Mouse (Mus musculus) midbrain, embryonic 10.5 days (tissue): ENCODE measurements around the gene Zfp629. TPM values are rescaled to one million over a fixed set of nuclear protein-coding genes. Genes with fewer than 3 reads are reported as not detected.
"Not testable (repeated sequence)": the region's sequence is repeated elsewhere in the genome, so short reads cannot be mapped to it uniquely, and the experiment has no call there.

ENCODE experiments used
- DNase-seq: peaks from one replicate; pipeline ENCODE4 v3.0.0-alpha.2; 2017; ENCODE audit warnings: low spot score
- H3K27ac ChIP-seq: fragments of 300-500 bp; sonication (generic); replicated peaks from 2 replicates; pipeline ENCODE4 v1.5.1; 2016; ENCODE audit warnings: mild to moderate bottlenecking
- H3K27me3 ChIP-seq: fragments of 300-500 bp; sonication (generic); 2 replicates; pipeline ENCODE4 v1.6.1; 2016; ENCODE audit warnings: low read depth, mild to moderate bottlenecking; ENCODE audit not compliant: poor library complexity, severe bottlenecking
- H3K36me3 ChIP-seq: fragments of 300-500 bp; sonication (generic); 2 replicates; pipeline ENCODE4 v1.6.1; 2016; ENCODE audit warnings: mild to moderate bottlenecking, moderate library complexity
- H3K4me1 ChIP-seq: fragments of 300-500 bp; sonication (generic); 2 replicates; pipeline ENCODE4 v1.6.1; 2016
- H3K4me3 ChIP-seq: fragments of 300-500 bp; sonication (generic); 2 replicates; pipeline ENCODE4 v1.5.1; 2016; ENCODE audit warnings: mild to moderate bottlenecking, moderate library complexity
- H3K9me3 ChIP-seq: fragments of 300-500 bp; sonication (generic); replicated peaks from 2 replicates; pipeline ENCODE4 v1.6.1; 2016; ENCODE audit warnings: mild to moderate bottlenecking
- WGBS: fragments of 180-500 bp; shearing (Covaris S2); methylation state at CpG from one replicate; pipeline ENCODE4 v1.1.7; 2016; 5-methylcytosine and 5-hydroxymethylcytosine counted together
- polyA plus RNA-seq: library from polyadenylated mRNA; unstranded; fragments of >200 nt; fragmentation: Nextera tagmentation; extraction: Ambion mirVana; gene quantifications from 2 replicates; pipeline ENCODE4 v1.2.1, GENCODE M21; 2016

Zfp629 gene
- polyA plus RNA-seq: 32.2 and 37.1 TPM in 2 replicates

DNA sequence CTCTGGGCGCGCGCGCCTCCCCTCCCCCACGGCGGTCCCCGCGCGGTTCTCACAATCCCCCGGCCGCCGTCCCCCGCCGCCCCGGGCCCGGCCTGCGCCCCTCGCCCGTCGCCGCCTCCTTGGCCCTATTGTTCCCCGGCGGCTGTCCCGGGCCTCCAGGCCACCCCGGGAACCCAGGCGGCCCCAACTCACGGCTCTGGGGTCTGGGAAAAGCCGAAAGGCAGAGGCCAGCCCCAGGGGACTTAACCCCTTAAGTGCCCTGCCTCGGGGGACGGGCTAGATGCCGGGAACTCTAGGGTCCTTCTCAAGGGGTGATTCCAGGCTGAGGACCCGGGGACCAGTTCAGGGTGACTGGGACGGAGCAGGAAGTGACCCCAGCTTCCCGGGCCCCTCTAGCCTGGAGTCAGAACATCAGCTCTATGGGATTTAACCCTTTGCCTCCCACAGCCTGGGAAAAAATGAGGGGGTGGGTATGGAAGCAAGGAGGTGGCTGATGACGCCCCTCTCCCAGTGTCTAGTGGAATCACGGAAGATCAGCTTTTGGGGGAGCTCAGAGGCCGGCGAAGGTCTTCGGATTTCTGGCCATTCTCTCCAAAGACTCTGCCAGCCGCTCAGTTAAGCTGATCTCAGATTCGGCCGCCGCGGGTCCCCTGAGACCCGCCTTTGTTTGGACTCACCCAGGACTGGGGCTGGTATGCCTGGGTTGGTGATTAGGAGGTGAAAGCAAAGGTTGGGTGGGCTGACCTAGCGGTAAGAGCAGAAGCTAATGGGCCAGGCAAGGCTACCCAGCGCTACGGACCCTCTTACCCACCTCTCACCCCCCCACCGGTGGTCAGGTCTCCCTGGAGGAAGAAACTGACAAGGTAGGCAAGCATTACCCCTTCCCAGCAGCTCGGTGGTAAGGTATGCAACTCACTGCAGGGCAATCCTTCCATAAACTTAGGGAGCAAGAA is at the start of gene Zfp629:
Gene Zfp629, minus strand, starts transcription at position 907 of the 953 bp plus-strand sequence.
- Histone ChIP-seq H3K27ac (peak within 1 kb of the TSS; percentile 96), H3K9me3 (peaks cover 5% of the 10 kb centered on the region; the same call in 1 of the 2 replicates), H3K4me3 (peak within 1 kb of the TSS; percentile 88), H3K36me3 (peaks cover 38% of the 10 kb centered on the region), H3K4me1 (peaks cover 31% of the 10 kb centered on the region), H3K27me3 (no peaks in the 10 kb centered on the region)
- WGBS: under 1% methylated on average over 47 of the region's 50 CpGs
- peak; percentile 90 for DNase-seq

DNA sequence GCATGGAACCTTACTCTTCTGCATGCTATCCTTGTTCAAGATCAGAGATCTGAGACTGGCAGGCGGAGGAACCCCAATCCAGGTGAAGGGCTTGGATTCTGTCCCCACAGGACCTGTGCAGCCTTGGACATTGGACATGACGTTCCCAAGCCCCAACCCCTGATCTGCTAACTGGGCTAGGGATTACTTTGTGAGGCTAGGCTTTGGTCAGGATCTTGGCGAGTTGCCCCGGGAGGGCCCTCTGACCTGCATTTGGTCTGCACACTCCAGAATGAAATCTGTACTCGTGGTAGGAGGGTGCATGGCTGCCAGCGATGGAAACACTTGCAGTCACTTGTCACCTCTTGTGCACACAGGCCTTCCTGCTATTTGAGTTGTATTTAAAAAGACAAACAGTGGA is 47.3 kb upstream of the Zfp629 start:
- peaks cover 24% of the 10 kb centered on the region for H3K36me3 ChIP-seq
- H3K4me1 ChIP-seq: no peaks in the 10 kb centered on the region
- H3K27me3 ChIP-seq: no peaks in the 10 kb centered on the region
- H3K9me3 ChIP-seq: no peaks in the 10 kb centered on the region
- no peak overlapping the region for H3K4me3 ChIP-seq
- DNase-seq: no peak
- no peak overlapping the region for H3K27ac ChIP-seq
- 88% methylated on average over 6 of the region's 6 CpGs for WGBS

DNA sequence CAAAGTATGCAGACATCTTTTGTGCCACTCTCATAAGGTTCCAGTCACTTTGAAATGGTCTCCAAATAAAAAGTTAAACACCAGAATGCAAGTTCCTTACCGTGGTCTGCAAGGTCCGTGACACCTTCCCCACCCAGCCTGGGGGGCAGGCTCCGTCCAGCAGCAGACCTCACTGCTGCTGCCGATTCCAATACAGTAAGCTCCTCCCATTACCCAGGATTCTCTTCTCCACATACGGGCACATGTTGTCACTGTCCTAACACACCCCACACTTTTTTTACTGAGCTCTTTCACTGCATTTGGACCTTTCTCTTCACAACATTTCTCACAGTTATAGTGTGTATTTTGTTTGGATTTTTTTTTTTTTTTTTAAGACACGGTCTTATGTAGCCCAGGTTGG is 46.2 kb upstream of the Zfp629 start:
- no peak overlapping the region for H3K27ac ChIP-seq
- peaks cover 24% of the 10 kb centered on the region for H3K36me3 ChIP-seq
- WGBS: 83% methylated on average over 6 of the region's 6 CpGs
- H3K4me3 ChIP-seq: no peak overlapping the region
- no peaks in the 10 kb centered on the region for H3K4me1 ChIP-seq
- no peaks in the 10 kb centered on the region for H3K27me3 ChIP-seq
- no peak for DNase-seq
- no peaks in the 10 kb centered on the region for H3K9me3 ChIP-seq

DNA sequence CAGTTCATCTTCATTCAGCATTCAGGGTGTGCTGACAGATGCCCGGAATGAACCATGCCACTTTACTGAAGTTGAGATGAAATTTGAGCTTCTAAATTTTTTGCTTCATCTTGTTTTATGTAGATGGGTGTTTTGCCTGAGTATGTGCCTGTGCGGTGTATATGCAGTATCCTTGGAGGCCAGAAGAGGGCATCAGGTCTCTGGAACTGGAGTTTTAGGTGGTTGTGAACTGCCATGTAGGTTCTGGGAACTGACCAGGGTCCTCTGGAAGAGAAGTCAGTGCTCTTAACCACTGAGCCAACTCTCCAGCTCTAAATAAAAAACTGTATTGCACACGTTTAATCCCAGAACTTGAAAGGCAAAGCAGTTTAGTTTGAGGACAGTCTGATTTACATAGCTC is 45.3 kb upstream of the Zfp629 start:
- no peaks in the 10 kb centered on the region for H3K27me3 ChIP-seq
- H3K9me3 ChIP-seq: no peaks in the 10 kb centered on the region
- H3K4me1 ChIP-seq: no peaks in the 10 kb centered on the region
- WGBS: 89% methylated on average over 3 of the region's 3 CpGs
- H3K27ac ChIP-seq: no peak overlapping the region
- H3K4me3 ChIP-seq: no peak overlapping the region
- DNase-seq: no peak
- H3K36me3 ChIP-seq: peaks cover 15% of the 10 kb centered on the region

DNA sequence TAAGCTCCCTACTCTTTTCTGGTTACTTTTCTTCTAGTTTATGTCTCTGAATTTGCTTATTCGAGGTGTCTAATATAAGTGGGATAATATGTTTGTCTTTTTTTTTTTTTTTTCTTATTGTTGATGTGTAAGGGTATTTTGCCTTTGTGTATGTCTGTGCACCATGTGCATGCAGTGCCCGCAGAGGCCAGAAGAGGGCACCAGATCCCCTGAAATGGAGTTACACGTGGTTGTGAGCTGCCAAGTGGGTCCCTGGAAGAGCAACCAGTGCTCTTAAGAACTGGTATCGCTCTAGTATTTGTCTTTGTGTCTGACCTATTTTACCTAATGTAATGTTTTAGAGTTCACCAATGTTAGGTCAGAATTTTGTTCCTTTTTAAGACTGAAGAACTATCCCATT is 41.3 kb upstream of the Zfp629 start:
- H3K36me3 ChIP-seq: 0 out of 2 replicates have a peak, but pooled peaks cover 6% of the 10 kb centered on the region
- peaks cover 5% of the 10 kb centered on the region; the same call in 1 of the 2 replicates for H3K4me1 ChIP-seq
- H3K4me3 ChIP-seq: no peak overlapping the region
- peak; percentile 68 for DNase-seq
- no peaks in the 10 kb centered on the region for H3K27me3 ChIP-seq
- no peaks in the 10 kb centered on the region for H3K9me3 ChIP-seq
- no peak overlapping the region for H3K27ac ChIP-seq
- 34% methylated on average over 4 of the region's 4 CpGs for WGBS

DNA sequence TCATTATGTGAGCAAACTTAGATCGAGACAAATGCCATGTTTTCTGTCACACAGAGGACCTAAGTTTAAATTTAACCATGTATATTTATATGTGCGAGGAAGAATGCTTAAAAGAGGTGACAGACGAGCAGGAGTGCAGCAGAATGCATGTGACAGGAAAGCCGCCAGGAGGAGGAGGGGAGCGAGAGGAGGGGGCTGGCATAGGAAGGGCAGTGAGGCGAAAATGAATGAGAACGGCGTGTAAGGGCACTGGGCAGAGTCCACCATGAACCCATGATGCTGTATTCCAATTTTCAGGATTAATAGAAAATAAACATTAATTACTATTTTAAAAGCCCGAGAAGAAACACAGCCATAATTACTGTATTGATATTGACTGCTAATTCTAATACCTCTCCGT is 38.7 kb upstream of the Zfp629 start:
- no peaks in the 10 kb centered on the region for H3K9me3 ChIP-seq
- peaks cover 8% of the 10 kb centered on the region; the same call in 1 of the 2 replicates for H3K4me1 ChIP-seq
- H3K27me3 ChIP-seq: no peaks in the 10 kb centered on the region
- H3K27ac ChIP-seq: no peak overlapping the region
- no peak overlapping the region for H3K4me3 ChIP-seq
- no peaks in the 10 kb centered on the region for H3K36me3 ChIP-seq
- DNase-seq: no peak
- 84% methylated on average over 10 of the region's 10 CpGs for WGBS

DNA sequence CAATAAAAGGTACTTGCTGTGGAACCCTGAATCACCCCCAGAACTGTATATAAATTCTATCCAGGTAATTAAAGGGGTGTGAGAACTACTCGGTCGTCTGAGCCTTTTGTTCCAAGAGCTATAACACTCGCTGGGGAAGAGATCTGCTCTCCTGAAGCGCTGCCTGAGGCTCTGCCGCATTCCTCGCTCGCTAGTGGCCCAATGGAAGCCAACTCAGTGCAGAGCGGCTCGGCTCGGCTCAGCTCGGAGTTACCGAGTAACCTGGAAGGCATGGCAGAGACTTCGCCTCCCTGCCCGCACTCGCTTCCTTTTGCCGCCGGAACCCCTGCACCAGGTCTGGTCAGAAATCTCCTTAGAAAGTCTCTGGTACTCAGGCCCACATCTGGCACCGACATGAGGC is 36.5 kb upstream of the Zfp629 start:
- Histone ChIP-seq H3K36me3 (no peaks in the 10 kb centered on the region), H3K27me3 (no peaks in the 10 kb centered on the region), H3K27ac (0 out of 2 replicates have a peak overlapping the region, but pooled peaks have one; percentile 23), H3K4me3 (peak overlapping the region; percentile 18; the same call in 1 of the 2 replicates), H3K4me1 (peaks cover 8% of the 10 kb centered on the region; the same call in 1 of the 2 replicates), H3K9me3 (no peaks in the 10 kb centered on the region)
- 28% methylated on average over 18 of the region's 18 CpGs for WGBS
- DNase-seq: peak; percentile 25

DNA sequence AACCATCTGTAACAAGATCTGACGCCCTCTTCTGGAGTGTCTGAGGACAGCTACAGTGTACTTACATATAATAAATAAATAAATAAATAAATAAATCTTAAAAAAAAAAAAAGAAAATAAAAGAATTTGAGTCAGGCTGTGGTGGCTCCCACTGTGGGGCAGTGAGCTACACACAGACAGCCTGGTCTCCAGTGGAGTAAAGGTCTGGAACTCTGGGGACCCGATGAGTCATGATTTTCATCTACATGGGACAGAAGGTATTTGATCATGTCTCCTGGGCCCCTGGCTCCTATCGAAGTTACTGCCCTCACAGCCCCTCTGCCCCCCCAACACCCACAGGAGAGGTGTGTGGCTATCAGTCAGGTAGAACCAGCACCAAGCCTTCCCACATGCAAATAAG is 36.0 kb upstream of the Zfp629 start:
- Histone ChIP-seq H3K27me3 (no peaks in the 10 kb centered on the region), H3K36me3 (no peaks in the 10 kb centered on the region), H3K9me3 (no peaks in the 10 kb centered on the region), H3K4me1 (peaks cover 8% of the 10 kb centered on the region; the same call in 1 of the 2 replicates), H3K4me3 (no peak overlapping the region), H3K27ac (no peak overlapping the region)
- WGBS: 85% methylated on average over 2 of the region's 3 CpGs
- DNase-seq: no peak

DNA sequence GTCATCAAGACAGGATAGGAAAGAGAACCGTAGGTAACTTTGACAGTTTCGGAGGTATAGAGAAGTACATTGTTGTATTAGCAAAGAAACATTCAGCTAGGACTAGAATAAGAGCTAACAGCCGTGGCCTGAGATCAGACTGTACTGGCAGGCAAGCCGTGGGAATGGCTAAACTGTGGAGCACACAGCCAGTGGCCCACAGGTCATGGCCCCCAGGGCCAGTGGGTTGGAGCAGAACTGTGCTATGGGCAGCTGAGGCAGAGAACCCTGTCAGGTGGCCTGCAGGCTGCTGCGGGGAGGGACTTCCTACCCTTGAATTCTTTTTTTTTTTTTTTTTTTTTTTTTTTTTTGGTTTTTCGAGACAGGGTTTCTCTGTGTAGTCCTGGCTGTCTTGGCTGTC is 33.6 kb upstream of the Zfp629 start:
- Histone ChIP-seq H3K27ac (no peak overlapping the region), H3K4me3 (no peak overlapping the region), H3K9me3 (no peaks in the 10 kb centered on the region), H3K27me3 (no peaks in the 10 kb centered on the region), H3K4me1 (peaks cover 8% of the 10 kb centered on the region; the same call in 1 of the 2 replicates), H3K36me3 (no peaks in the 10 kb centered on the region)
- WGBS: 87% methylated on average over 6 of the region's 6 CpGs
- DNase-seq: no peak

DNA sequence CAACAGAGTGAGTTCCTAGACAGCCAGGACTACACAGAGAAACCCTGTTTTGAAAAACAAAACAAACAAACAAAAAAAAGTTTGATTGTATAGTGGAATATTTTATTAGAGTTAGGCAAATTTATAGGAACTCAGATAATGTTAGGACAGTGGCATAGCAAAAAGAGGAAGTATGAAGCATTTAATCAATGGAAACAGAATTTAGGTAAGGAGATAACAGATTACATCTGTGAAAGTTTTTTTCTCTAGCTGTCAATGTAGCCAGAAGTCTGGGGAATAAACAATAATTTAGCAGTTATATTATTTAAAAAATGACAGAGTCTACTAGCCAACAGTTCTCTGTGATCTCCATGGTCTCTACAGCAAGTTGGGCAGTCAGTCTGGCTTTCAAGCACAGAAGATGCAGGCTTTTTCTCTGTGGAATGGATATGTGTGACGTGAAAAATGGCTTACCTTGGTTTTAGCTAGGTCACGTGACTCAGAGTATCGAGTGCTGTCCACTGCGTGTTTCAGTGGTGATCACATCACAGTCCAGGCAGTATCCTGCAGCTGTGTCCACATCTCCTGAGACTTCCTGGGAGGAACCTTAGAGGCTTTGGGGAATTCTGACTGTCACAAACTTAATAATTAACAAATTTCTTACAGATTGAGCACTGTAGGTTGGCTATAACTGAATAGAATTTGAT is 33.1 kb upstream of the Zfp629 start:
- H3K36me3 ChIP-seq: no peaks in the 10 kb centered on the region
- H3K9me3 ChIP-seq: no peaks in the 10 kb centered on the region
- no peak overlapping the region for H3K27ac ChIP-seq
- no peaks in the 10 kb centered on the region for H3K27me3 ChIP-seq
- DNase-seq: no peak
- H3K4me3 ChIP-seq: no peak overlapping the region
- 90% methylated on average over 4 of the region's 4 CpGs for WGBS
- peaks cover 8% of the 10 kb centered on the region; the same call in 1 of the 2 replicates for H3K4me1 ChIP-seq

DNA sequence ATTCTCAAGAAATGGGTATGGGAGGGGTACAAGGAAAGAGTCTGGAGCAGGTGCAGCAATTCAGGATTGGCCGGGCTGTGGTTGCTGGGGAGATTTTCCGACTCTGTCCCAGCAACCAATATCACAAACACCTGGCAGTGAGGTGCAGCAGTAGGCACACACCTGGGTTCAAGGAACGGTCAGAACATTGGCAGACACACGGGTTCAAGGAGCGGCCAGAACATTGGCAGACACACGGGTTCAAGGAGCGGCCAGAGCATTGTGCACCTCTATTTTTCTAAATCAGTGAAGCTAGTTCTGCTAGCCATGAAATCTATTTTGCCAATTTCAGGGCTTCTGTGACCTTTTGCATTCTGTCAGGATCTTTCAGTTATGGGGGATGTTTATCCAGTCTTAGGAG is 32.0 kb upstream of the Zfp629 start:
- not testable (repeated sequence) for H3K36me3 ChIP-seq, H3K27me3 ChIP-seq, H3K9me3 ChIP-seq, H3K27ac ChIP-seq, H3K4me1 ChIP-seq, H3K4me3 ChIP-seq, DNase-seq
- 96% methylated on average over 7 of the region's 7 CpGs for WGBS

DNA sequence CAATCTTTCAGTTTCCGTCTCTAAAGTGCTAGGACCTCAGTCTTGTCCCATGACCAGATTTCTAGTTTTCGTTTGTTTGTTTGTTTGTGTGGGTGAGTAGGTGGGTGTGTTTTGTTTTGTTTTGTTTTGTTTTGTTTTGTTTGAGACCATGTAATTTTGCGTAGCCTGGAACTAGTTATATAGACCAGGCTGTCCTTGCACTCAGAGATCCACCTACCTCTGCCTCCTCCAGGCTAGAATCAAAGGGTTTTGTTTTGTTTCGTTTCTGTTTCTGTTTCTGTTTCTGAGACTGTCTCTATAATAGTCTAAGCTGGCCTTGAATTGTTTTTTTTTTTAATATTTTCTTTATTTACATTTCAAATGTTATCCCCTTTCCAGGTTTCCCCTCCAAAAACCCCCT is 30.8 kb upstream of the Zfp629 start:
- no peak overlapping the region for H3K4me3 ChIP-seq
- DNase-seq: no peak
- no peak overlapping the region for H3K27ac ChIP-seq
- no peaks in the 10 kb centered on the region for H3K9me3 ChIP-seq
- H3K36me3 ChIP-seq: no peaks in the 10 kb centered on the region
- 92% methylated on average over 4 of the region's 4 CpGs for WGBS
- no peaks in the 10 kb centered on the region for H3K27me3 ChIP-seq
- no peaks in the 10 kb centered on the region for H3K4me1 ChIP-seq

DNA sequence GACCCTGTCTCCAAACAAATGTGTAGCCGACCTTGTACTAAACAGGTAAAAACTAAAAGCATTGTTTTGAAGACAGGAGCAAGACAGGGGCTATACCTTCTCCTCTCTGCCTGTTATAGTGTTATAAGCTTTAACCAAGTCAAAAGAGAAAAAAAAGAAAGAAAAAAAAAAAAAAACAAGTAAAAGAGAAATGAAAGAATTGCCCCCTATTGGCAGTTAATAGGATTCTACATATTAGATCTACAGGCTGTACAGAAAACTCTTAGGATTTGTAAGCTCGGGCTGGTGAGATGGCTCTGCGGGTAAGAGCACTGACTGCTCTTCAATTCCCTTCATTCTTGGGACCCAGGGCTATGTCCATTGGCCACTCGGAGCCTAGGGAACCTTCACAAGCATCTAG is 26.7 kb upstream of the Zfp629 start:
- no peak overlapping the region for H3K4me3 ChIP-seq
- no peaks in the 10 kb centered on the region for H3K9me3 ChIP-seq
- no peak overlapping the region for H3K27ac ChIP-seq
- peaks cover 4% of the 10 kb centered on the region for H3K4me1 ChIP-seq
- 80% methylated on average over 4 of the region's 4 CpGs for WGBS
- H3K36me3 ChIP-seq: no peaks in the 10 kb centered on the region
- H3K27me3 ChIP-seq: no peaks in the 10 kb centered on the region; the same call in 1 of the 2 replicates
- DNase-seq: no peak
